Mouse (Mus musculus): Measurements from ENCODE around the gene Pgam2. TPM values are rescaled to one million over a fixed set of nuclear protein-coding genes. Genes with fewer than 3 reads are reported as not detected.
A peak's percentile ranks its signal among the peaks of the same experiment; 100 is the strongest.

Gene Pgam2
- polyA plus RNA-seq, 1 experiment from 2014 or later, result 1.2 TPM

GRCm38 (mm10) chr11:5789071-5789753 is 14.3 kb downstream of the Pgam2 start:
- H3K9ac ChIP-seq, result peak overlapping the region; percentile 88
- H3K4me2 ChIP-seq, result peak overlapping the region; percentile 95
- peaks cover 23% of the 10 kb centered on the region for H3K4me1 ChIP-seq
- H3K27ac ChIP-seq, result peak overlapping the region; percentile 82
- H3K4me3 ChIP-seq, result peak overlapping the region; percentile 94
- peaks cover 30% of the 10 kb centered on the region for H3K36me3 ChIP-seq (ENCODE audit: poor library complexity, severe bottlenecking)
- WGBS, result 79% methylated on average over 6 of the region's 6 CpGs
- H3K27me3 ChIP-seq, result no peaks in the 10 kb centered on the region
- ATAC-seq, result no peak
- no peaks in the 10 kb centered on the region for H3K9me3 ChIP-seq (replicated peaks)

GRCm38 (mm10) chr11:5788056-5789014 is 15.2 kb downstream of the Pgam2 start, which contains the start of gene Dbnl:
Gene Dbnl, plus strand, starts transcription at chr11:5788488.
- Histone ChIP-seq H3K9me3 (replicated peaks) (no peaks in the 10 kb centered on the region), H3K36me3 (ENCODE audit: poor library complexity, severe bottlenecking) (peaks cover 21% of the 10 kb centered on the region), H3K9ac (peak within 1 kb of the TSS; percentile 88), H3K4me3 (peak within 1 kb of the TSS; percentile 94), H3K27me3 (no peaks in the 10 kb centered on the region), H3K4me1 (peaks cover 23% of the 10 kb centered on the region), H3K27ac (peak within 1 kb of the TSS; percentile 82), H3K4me2 (peak within 1 kb of the TSS; percentile 95)
- WGBS, result under 1% methylated on average over 73 of the region's 74 CpGs
- peak; percentile 98 for ATAC-seq

DNA sequence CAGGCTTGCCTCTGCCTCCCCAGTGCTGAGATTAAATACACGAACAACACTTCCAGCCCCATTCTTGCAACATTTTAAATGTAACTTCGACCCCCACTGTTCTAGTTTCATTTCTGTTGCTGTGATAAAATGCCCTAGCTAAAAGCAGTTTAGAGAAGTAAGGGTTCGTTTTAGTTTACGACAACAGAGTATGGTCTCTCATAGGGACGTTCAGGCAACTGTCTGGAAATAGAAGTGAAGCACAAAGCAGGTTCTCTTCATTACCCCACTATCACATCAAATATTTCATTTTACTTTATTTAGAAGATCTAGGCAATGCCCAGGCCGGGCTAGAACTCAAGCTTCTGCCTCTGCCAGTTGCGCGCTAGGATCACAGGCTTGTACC is 15.9 kb downstream of the Pgam2 start:
- H3K4me1 ChIP-seq, result peaks cover 23% of the 10 kb centered on the region
- no peak for ATAC-seq
- H3K4me3 ChIP-seq, result peak overlapping the region; percentile 94
- no peaks in the 10 kb centered on the region for H3K27me3 ChIP-seq
- peak overlapping the region; percentile 82 for H3K27ac ChIP-seq
- H3K4me2 ChIP-seq, result peak overlapping the region; percentile 95
- 38% methylated on average over 8 of the region's 8 CpGs for WGBS
- H3K36me3 ChIP-seq (ENCODE audit: poor library complexity, severe bottlenecking), result peaks cover 16% of the 10 kb centered on the region
- no peaks in the 10 kb centered on the region for H3K9me3 ChIP-seq (replicated peaks)
- peak overlapping the region; percentile 88 for H3K9ac ChIP-seq

DNA sequence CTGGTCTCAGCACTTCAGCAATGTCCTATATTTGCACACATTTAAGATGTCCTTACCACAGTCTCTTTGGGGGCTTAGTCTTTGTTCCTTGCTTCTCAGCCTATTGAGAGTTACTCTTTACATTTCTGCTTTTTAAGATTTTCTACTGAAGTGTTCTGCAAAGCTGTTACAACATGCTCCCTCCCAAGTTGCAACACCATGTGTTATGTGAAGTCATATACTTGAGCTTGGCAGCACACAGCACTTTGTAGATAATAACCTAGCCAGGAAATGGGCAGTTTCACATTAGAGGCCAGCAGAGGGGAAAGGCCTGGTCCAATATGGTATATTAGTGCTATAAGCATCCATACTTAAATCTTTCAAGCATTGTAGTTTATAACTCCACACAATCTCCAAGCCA is 17.8 kb downstream of the Pgam2 start:
- Histone ChIP-seq H3K36me3 (ENCODE audit: poor library complexity, severe bottlenecking) (no peaks in the 10 kb centered on the region), H3K4me2 (no peak overlapping the region), H3K27ac (no peak overlapping the region), H3K9ac (no peak overlapping the region), H3K4me1 (peaks cover 23% of the 10 kb centered on the region), H3K4me3 (no peak overlapping the region), H3K27me3 (no peaks in the 10 kb centered on the region), H3K9me3 (replicated peaks) (no peaks in the 10 kb centered on the region)
- ATAC-seq, result no peak

- 70% methylated on average over 8 of the region's 8 CpGs for WGBS
- Histone ChIP-seq H3K27me3 (no peaks in the 10 kb centered on the region), H3K4me2 (no peak overlapping the region), H3K4me3 (no peak overlapping the region), H3K27ac (no peak overlapping the region), H3K9me3 (replicated peaks) (no peaks in the 10 kb centered on the region), H3K4me1 (peaks cover 4% of the 10 kb centered on the region), H3K9ac (no peak overlapping the region), H3K36me3 (ENCODE audit: poor library complexity, severe bottlenecking) (no peaks in the 10 kb centered on the region)
- no peak for ATAC-seq
These were observed 21.2 kb downstream of the Pgam2 start for GRCm38 (mm10) chr11:5782199-5782944.

- H3K27me3 ChIP-seq, result no peaks in the 10 kb centered on the region
- ATAC-seq, result no peak
- H3K4me1 ChIP-seq, result 0 out of 2 replicates have a peak, but pooled peaks cover 2% of the 10 kb centered on the region
- H3K9ac ChIP-seq, result no peak overlapping the region
- 91% methylated on average over 6 of the region's 6 CpGs for WGBS
- no peak overlapping the region for H3K4me3 ChIP-seq
- H3K36me3 ChIP-seq (ENCODE audit: poor library complexity, severe bottlenecking), result no peaks in the 10 kb centered on the region
- H3K9me3 ChIP-seq (replicated peaks), result no peaks in the 10 kb centered on the region
- no peak overlapping the region for H3K27ac ChIP-seq
- no peak overlapping the region for H3K4me2 ChIP-seq
These were observed 23.5 kb downstream of the Pgam2 start for GRCm38 (mm10) chr11:5780035-5780499.

DNA sequence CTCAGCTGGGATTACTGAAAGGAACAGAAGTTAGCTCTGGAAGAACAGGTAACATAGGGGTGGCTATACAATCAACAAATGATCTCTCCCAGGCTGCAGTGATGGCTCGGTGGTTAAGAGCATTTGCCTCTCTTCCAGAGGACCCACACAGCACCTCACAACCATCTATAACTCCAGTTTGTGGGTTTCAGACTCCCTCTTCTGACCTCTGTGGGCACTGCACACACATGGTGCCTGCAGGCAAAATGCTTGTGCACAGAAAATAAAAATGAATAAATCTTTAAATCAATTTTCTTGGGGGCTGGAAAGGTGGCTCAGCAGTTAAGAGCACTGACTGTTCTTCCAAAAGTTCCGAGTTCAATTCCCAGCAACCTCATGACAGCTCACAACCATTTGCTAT is 25.1 kb downstream of the Pgam2 start:
- Histone ChIP-seq H3K9ac (no peak overlapping the region), H3K4me3 (no peak overlapping the region), H3K36me3 (ENCODE audit: poor library complexity, severe bottlenecking) (no peaks in the 10 kb centered on the region), H3K9me3 (replicated peaks) (no peaks in the 10 kb centered on the region), H3K27me3 (no peaks in the 10 kb centered on the region), H3K4me2 (no peak overlapping the region), H3K27ac (no peak overlapping the region), H3K4me1 (0 out of 2 replicates have a peak, but pooled peaks cover 2% of the 10 kb centered on the region)
- 68% methylated on average over 2 of the region's 2 CpGs for WGBS
- ATAC-seq, result no peak

DNA sequence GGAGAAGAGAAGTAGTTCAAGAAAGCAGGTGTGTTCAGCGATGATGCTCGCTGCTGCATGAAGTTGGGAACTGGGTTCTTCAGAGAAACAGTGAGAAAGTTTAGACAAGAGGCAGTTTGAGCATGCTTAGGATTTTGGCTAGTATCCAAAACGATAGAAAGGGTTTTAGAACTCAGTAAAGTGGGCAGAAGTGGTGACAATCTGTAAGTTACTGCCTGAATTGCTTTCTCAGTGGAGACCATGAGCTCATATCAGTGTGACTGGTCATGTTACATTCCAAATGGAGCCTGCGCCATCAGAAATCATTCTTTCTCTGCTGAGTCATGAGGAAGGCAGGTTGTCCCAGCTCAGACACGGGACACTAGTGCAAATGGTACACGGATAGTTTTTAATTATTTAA is 37.5 kb downstream of the Pgam2 start:
- Histone ChIP-seq H3K4me3 (no peak overlapping the region), H3K27me3 (no peaks in the 10 kb centered on the region), H3K27ac (no peak overlapping the region), H3K9ac (no peak overlapping the region), H3K4me2 (no peak overlapping the region), H3K9me3 (replicated peaks) (no peaks in the 10 kb centered on the region), H3K36me3 (ENCODE audit: poor library complexity, severe bottlenecking) (peaks cover 17% of the 10 kb centered on the region), H3K4me1 (peaks cover 6% of the 10 kb centered on the region)
- WGBS, result 87% methylated on average over 6 of the region's 6 CpGs
- no peak for ATAC-seq

GRCm38 (mm10) chr11:5762633-5762982 is 40.9 kb downstream of the Pgam2 start:
- Histone ChIP-seq H3K9me3 (replicated peaks) (no peaks in the 10 kb centered on the region), H3K4me3 (peak overlapping the region; percentile 83), H3K9ac (peak overlapping the region; percentile 89), H3K4me2 (peak overlapping the region; percentile 69), H3K27ac (peak overlapping the region; percentile 93), H3K36me3 (ENCODE audit: poor library complexity, severe bottlenecking) (0 out of 2 replicates have a peak, but pooled peaks cover 3% of the 10 kb centered on the region), H3K27me3 (no peaks in the 10 kb centered on the region), H3K4me1 (peaks cover 15% of the 10 kb centered on the region)
- ATAC-seq, result peak; percentile 57; the same call in 1 of the 2 replicates
- WGBS, result 20% methylated on average over 6 of the region's 6 CpGs

GRCm38 (mm10) chr11:5761820-5762632 is 41.5 kb downstream of the Pgam2 start, which contains the start of gene Urgcp:
Gene Urgcp, minus strand, starts transcription at chr11:5762376.
- peak; percentile 98 for ATAC-seq

GRCm38 (mm10) chr11:5753755-5754154 is 49.8 kb downstream of the Pgam2 start:
- Histone ChIP-seq H3K27me3 (no peaks in the 10 kb centered on the region), H3K9me3 (replicated peaks) (peaks cover 7% of the 10 kb centered on the region), H3K4me2 (no peak overlapping the region), H3K9ac (no peak overlapping the region), H3K36me3 (ENCODE audit: poor library complexity, severe bottlenecking) (0 out of 2 replicates have a peak, but pooled peaks cover 18% of the 10 kb centered on the region), H3K4me1 (no peaks in the 10 kb centered on the region), H3K4me3 (no peak overlapping the region), H3K27ac (no peak overlapping the region)
- no peak for ATAC-seq
- 89% methylated on average over 2 of the region's 2 CpGs for WGBS

More at GRCm38 (mm10) chr11:5761820-5762632, 41.5 kb downstream of the Pgam2 start, which contains the start of gene Urgcp:
- peaks cover 15% of the 10 kb centered on the region for H3K4me1 ChIP-seq
- H3K9ac ChIP-seq, result peak within 1 kb of the TSS; percentile 89
- under 1% methylated on average over 67 of the region's 68 CpGs for WGBS
- H3K4me2 ChIP-seq, result peak within 1 kb of the TSS; percentile 69
- H3K36me3 ChIP-seq (ENCODE audit: poor library complexity, severe bottlenecking), result 0 out of 2 replicates have a peak, but pooled peaks cover 7% of the 10 kb centered on the region
- peak within 1 kb of the TSS; percentile 83 for H3K4me3 ChIP-seq
- H3K27me3 ChIP-seq, result no peaks in the 10 kb centered on the region
- no peaks in the 10 kb centered on the region for H3K9me3 ChIP-seq (replicated peaks)
- H3K27ac ChIP-seq, result peak within 1 kb of the TSS; percentile 93
